Mouse (Mus musculus): ENCODE data around the gene Paqr6. TPM values are rescaled to one million over a fixed set of nuclear protein-coding genes. Genes with fewer than 3 reads are reported as not detected.

The Paqr6 gene
- polyA plus RNA-seq (2015; fragmentation: Nextera tagmentation; extraction: Ambion mirVana) = 4.2 and 4.9 TPM in 2 replicates

GRCm38 (mm10) chr3:88364337-88364736, at the start of gene Paqr6:
TSS of gene Paqr6 (plus strand) at chr3:88364584.
- H3K9ac ChIP-seq = peak within 1 kb of the TSS; percentile 36; the same call in 1 of the 2 replicates
- peak within 1 kb of the TSS; percentile 37 for H3K4me2 ChIP-seq
- no peak for ATAC-seq (ENCODE audit: insufficient number of reproducible peaks, insufficient read depth, low FRiP score, low TSS enrichment, low read depth)
- peaks cover 38% of the 10 kb centered on the region for H3K36me3 ChIP-seq
- H3K27me3 ChIP-seq = peaks cover 28% of the 10 kb centered on the region
- no peaks in the 10 kb centered on the region for H3K9me3 ChIP-seq
- H3K4me1 ChIP-seq = peaks cover 10% of the 10 kb centered on the region
- peak within 1 kb of the TSS; percentile 39 for H3K27ac ChIP-seq
- H3K4me3 ChIP-seq = peak within 1 kb of the TSS; percentile 25
- 1% methylated on average over 16 of the region's 16 CpGs for WGBS

GRCm38 (mm10) chr3:88324951-88325405, 39.4 kb upstream of the Paqr6 start, which contains the start of gene Glmp:
TSS of gene Glmp (plus strand) at chr3:88325023.
- H3K36me3 ChIP-seq = peaks cover 70% of the 10 kb centered on the region
- peak within 1 kb of the TSS; percentile 62 for H3K4me3 ChIP-seq
- H3K27me3 ChIP-seq = no peaks in the 10 kb centered on the region
- peaks cover 15% of the 10 kb centered on the region for H3K4me1 ChIP-seq
- 0 out of 2 replicates have a peak within 1 kb of the TSS, but pooled peaks have one; percentile 13 for H3K27ac ChIP-seq
- no peaks in the 10 kb centered on the region for H3K9me3 ChIP-seq
- ATAC-seq (ENCODE audit: insufficient number of reproducible peaks, insufficient read depth, low FRiP score, low TSS enrichment, low read depth) = no peak
- WGBS = under 1% methylated on average over 10 of the region's 10 CpGs
- peak within 1 kb of the TSS; percentile 79 for H3K9ac ChIP-seq
- peak within 1 kb of the TSS; percentile 79 for H3K4me2 ChIP-seq

GRCm38 (mm10) chr3:88328956-88329355, 35.4 kb upstream of the Paqr6 start:
- no peaks in the 10 kb centered on the region for H3K9me3 ChIP-seq
- no peak overlapping the region for H3K27ac ChIP-seq
- H3K9ac ChIP-seq = no peak overlapping the region
- peaks cover 35% of the 10 kb centered on the region for H3K36me3 ChIP-seq
- no peak for ATAC-seq (ENCODE audit: insufficient number of reproducible peaks, insufficient read depth, low FRiP score, low TSS enrichment, low read depth)
- no peak overlapping the region for H3K4me3 ChIP-seq
- 78% methylated on average over 5 of the region's 5 CpGs for WGBS
- H3K27me3 ChIP-seq = no peaks in the 10 kb centered on the region
- H3K4me1 ChIP-seq = peaks cover 15% of the 10 kb centered on the region
- H3K4me2 ChIP-seq = no peak overlapping the region

- ATAC-seq (ENCODE audit: insufficient number of reproducible peaks, insufficient read depth, low FRiP score, low TSS enrichment, low read depth) = no peak
- no peak overlapping the region for H3K4me2 ChIP-seq
- H3K4me1 ChIP-seq = peaks cover 19% of the 10 kb centered on the region
- peaks cover 34% of the 10 kb centered on the region for H3K36me3 ChIP-seq
- no peaks in the 10 kb centered on the region for H3K27me3 ChIP-seq
- 25% methylated on average over 2 of the region's 2 CpGs for WGBS
- no peak overlapping the region for H3K27ac ChIP-seq
- H3K9ac ChIP-seq = no peak overlapping the region
- no peaks in the 10 kb centered on the region for H3K9me3 ChIP-seq
- H3K4me3 ChIP-seq = no peak overlapping the region
Observed at GRCm38 (mm10) chr3:88331282-88331681, 33.1 kb upstream of the Paqr6 start.

GRCm38 (mm10) chr3:88334029-88334658, 30.2 kb upstream of the Paqr6 start:
- Histone ChIP-seq H3K9ac (peak overlapping the region; percentile 92; the same call in 1 of the 2 replicates), H3K9me3 (no peaks in the 10 kb centered on the region), H3K4me3 (peak overlapping the region; percentile 24), H3K4me1 (peaks cover 26% of the 10 kb centered on the region), H3K27me3 (no peaks in the 10 kb centered on the region), H3K27ac (peak overlapping the region; percentile 96; the same call in 1 of the 2 replicates), H3K4me2 (peak overlapping the region; percentile 78), H3K36me3 (peaks cover 8% of the 10 kb centered on the region)
- no peak for ATAC-seq (ENCODE audit: insufficient number of reproducible peaks, insufficient read depth, low FRiP score, low TSS enrichment, low read depth)
- 38% methylated on average over 12 of the region's 12 CpGs for WGBS

- Histone ChIP-seq H3K9me3 (no peaks in the 10 kb centered on the region), H3K4me1 (peaks cover 26% of the 10 kb centered on the region), H3K4me3 (peak overlapping the region; percentile 76), H3K4me2 (peak overlapping the region; percentile 78), H3K9ac (peak overlapping the region; percentile 92), H3K36me3 (no peaks in the 10 kb centered on the region), H3K27ac (peak overlapping the region; percentile 96), H3K27me3 (no peaks in the 10 kb centered on the region)
- WGBS = 30% methylated on average over 3 of the region's 3 CpGs
- ATAC-seq (ENCODE audit: insufficient number of reproducible peaks, insufficient read depth, low FRiP score, low TSS enrichment, low read depth) = no peak
Observed at GRCm38 (mm10) chr3:88334902-88335435, 29.4 kb upstream of the Paqr6 start.

GRCm38 (mm10) chr3:88335436-88336053, 28.8 kb upstream of the Paqr6 start:
- WGBS = under 1% methylated on average over 27 of the region's 27 CpGs
- peak overlapping the region; percentile 92 for H3K9ac ChIP-seq

GRCm38 (mm10) chr3:88336058-88337013, 28.0 kb upstream of the Paqr6 start, which contains the start of the genes Tmem79 and Smg5:
TSS of gene Tmem79 (minus strand) at chr3:88336148.
TSS of gene Smg5 (plus strand) at chr3:88336260.
- peak; percentile 90 for ATAC-seq (ENCODE audit: insufficient number of reproducible peaks, insufficient read depth, low FRiP score, low TSS enrichment, low read depth)
- H3K27ac ChIP-seq = peak within 1 kb of the TSS; percentile 96
- no peaks in the 10 kb centered on the region for H3K27me3 ChIP-seq
- H3K4me2 ChIP-seq = peak within 1 kb of the TSS; percentile 78
- no peaks in the 10 kb centered on the region for H3K9me3 ChIP-seq
- peaks cover 5% of the 10 kb centered on the region; the same call in 1 of the 2 replicates for H3K36me3 ChIP-seq
- peak within 1 kb of the TSS; percentile 76 for H3K4me3 ChIP-seq
- peaks cover 26% of the 10 kb centered on the region for H3K4me1 ChIP-seq
- WGBS = 2% methylated on average over 62 of the region's 66 CpGs
- peak within 1 kb of the TSS; percentile 92 for H3K9ac ChIP-seq

More at GRCm38 (mm10) chr3:88335436-88336053, 28.8 kb upstream of the Paqr6 start:
- H3K27me3 ChIP-seq = no peaks in the 10 kb centered on the region
- peak overlapping the region; percentile 76 for H3K4me3 ChIP-seq
- peak; percentile 40; the same call in 1 of the 2 replicates for ATAC-seq (ENCODE audit: insufficient number of reproducible peaks, insufficient read depth, low FRiP score, low TSS enrichment, low read depth)
- peaks cover under 1% of the 10 kb centered on the region; the same call in 1 of the 2 replicates for H3K36me3 ChIP-seq
- no peaks in the 10 kb centered on the region for H3K9me3 ChIP-seq
- peaks cover 26% of the 10 kb centered on the region for H3K4me1 ChIP-seq
- H3K27ac ChIP-seq = peak overlapping the region; percentile 96
- peak overlapping the region; percentile 78 for H3K4me2 ChIP-seq

GRCm38 (mm10) chr3:88337367-88338020, 26.9 kb upstream of the Paqr6 start:
- peak overlapping the region; percentile 78 for H3K4me2 ChIP-seq

GRCm38 (mm10) chr3:88338316-88338715, 26.1 kb upstream of the Paqr6 start:
- 92% methylated on average over 7 of the region's 7 CpGs for WGBS
- no peaks in the 10 kb centered on the region for H3K27me3 ChIP-seq
- no peak overlapping the region for H3K4me3 ChIP-seq

More at GRCm38 (mm10) chr3:88337367-88338020, 26.9 kb upstream of the Paqr6 start:
- 0 out of 2 replicates have a peak overlapping the region, but pooled peaks have one; percentile 7 for H3K4me3 ChIP-seq
- no peak for ATAC-seq (ENCODE audit: insufficient number of reproducible peaks, insufficient read depth, low FRiP score, low TSS enrichment, low read depth)
- WGBS = 83% methylated on average over 11 of the region's 11 CpGs
- peaks cover 26% of the 10 kb centered on the region for H3K4me1 ChIP-seq
- peak overlapping the region; percentile 35; the same call in 1 of the 2 replicates for H3K27ac ChIP-seq
- peaks cover 15% of the 10 kb centered on the region for H3K36me3 ChIP-seq
- peak overlapping the region; percentile 49 for H3K9ac ChIP-seq
- H3K9me3 ChIP-seq = no peaks in the 10 kb centered on the region
- H3K27me3 ChIP-seq = no peaks in the 10 kb centered on the region

More at GRCm38 (mm10) chr3:88338316-88338715, 26.1 kb upstream of the Paqr6 start:
- Histone ChIP-seq H3K4me1 (peaks cover 26% of the 10 kb centered on the region), H3K4me2 (no peak overlapping the region), H3K9ac (no peak overlapping the region), H3K9me3 (no peaks in the 10 kb centered on the region), H3K27ac (no peak overlapping the region), H3K36me3 (peaks cover 24% of the 10 kb centered on the region)
- no peak for ATAC-seq (ENCODE audit: insufficient number of reproducible peaks, insufficient read depth, low FRiP score, low TSS enrichment, low read depth)

Data from embryonic facial prominence, embryonic 13.5 days (tissue).